Mouse (Mus musculus) MEL (cell line): Measurements from ENCODE around the gene Tmem109. TPM values are rescaled to one million over a fixed set of nuclear protein-coding genes. Genes with fewer than 3 reads are reported as not detected.

Experiments used
- DNase-seq: peaks from one replicate; pipeline ENCODE4 v3.0.0; 2011; ENCODE audit warnings: low read depth, low spot score
- H3K27ac ChIP-seq: 2 replicates; pipeline ENCODE4 v1.5.1; 2012; ENCODE audit warnings: low read depth, mild to moderate bottlenecking, control low read depth, low read length, moderate library complexity; ENCODE audit not compliant: control insufficient read depth
- H3K27me3 ChIP-seq, 2 experiments: fragments of 150-350 bp in 1 of 2; sonication (generic) in 1 of 2; 2 replicates each; pipeline ENCODE4 v1.6.1; 2012; ENCODE audit warnings: low read length in 2 of 2, mild to moderate bottlenecking in 2 of 2, improper control_type of control experiment in 1 of 2, moderate library complexity in 1 of 2; ENCODE audit not compliant: insufficient read depth in 2 of 2, control insufficient read depth in 1 of 2
- H3K36me3 ChIP-seq, 2 experiments: 2 replicates each; pipeline ENCODE4 v1.6.1; 2012 to 2014; ENCODE audit warnings: low read length in 2 of 2, improper control_type of control experiment in 1 of 2, inconsistent platforms in 1 of 2, mild to moderate bottlenecking in 1 of 2; ENCODE audit not compliant: insufficient read depth in 2 of 2, control insufficient read depth in 1 of 2
- H3K4me1 ChIP-seq, 2 experiments: fragments of 150-350 bp in 1 of 2; sonication (generic) in 1 of 2; 2 replicates each; pipeline ENCODE4 v1.6.1; 2012; ENCODE audit warnings: low read length in 2 of 2, improper control_type of control experiment in 1 of 2, mild to moderate bottlenecking in 1 of 2; ENCODE audit not compliant: insufficient read depth in 2 of 2, control insufficient read depth in 1 of 2
- H3K4me3 ChIP-seq, 2 experiments: fragments of 150-350 bp in 1 of 2; sonication (generic) in 1 of 2; 2 replicates each; pipeline ENCODE4 v1.5.1; 2012; ENCODE audit warnings: low read depth in 2 of 2, low read length in 2 of 2, mild to moderate bottlenecking in 2 of 2, moderate library complexity in 2 of 2, control low read depth in 1 of 2, improper control_type of control experiment in 1 of 2; ENCODE audit not compliant: control insufficient read depth in 1 of 2, insufficient read depth in 1 of 2
- H3K79me2 ChIP-seq: 2 replicates; pipeline ENCODE4 v1.6.1; 2012; ENCODE audit warnings: mild to moderate bottlenecking, low read length, moderate library complexity; ENCODE audit not compliant: control insufficient read depth, poor library complexity, insufficient read depth
- H3K9ac ChIP-seq: 2 replicates; pipeline ENCODE4 v1.6.1; 2012; ENCODE audit warnings: low read depth, mild to moderate bottlenecking, control low read depth, low read length, moderate library complexity; ENCODE audit not compliant: control insufficient read depth, poor library complexity, severe bottlenecking
- H3K9me3 ChIP-seq: fragments of 150-350 bp; sonication (generic); replicated peaks from 2 replicates; pipeline ENCODE4 v1.6.1; 2012; ENCODE audit warnings: mild to moderate bottlenecking, low read length, improper control_type of control experiment, moderate library complexity; ENCODE audit not compliant: insufficient read depth
- BHLHE40 ChIP-seq: IDR thresholded peaks from 2 replicates; pipeline ENCODE4 v1.6.1; 2012; ENCODE audit warnings: low read depth, mild to moderate bottlenecking, inconsistent platforms, low read length, improper control_type of control experiment, borderline replicate concordance
- CHD2 ChIP-seq: IDR thresholded peaks from 2 replicates; pipeline ENCODE4 v1.6.1; 2011; ENCODE audit warnings: low read length, improper control_type of control experiment
- CTCF ChIP-seq, 3 experiments: IDR thresholded peaks in 2 of 3; conservative IDR thresholded peaks in 1 of 3; 2 replicates each; pipeline ENCODE4 v1.5.1; 2011 to 2012; ENCODE audit warnings: low read length in 3 of 3, low read depth in 2 of 3, mild to moderate bottlenecking in 2 of 3, improper control_type of control experiment in 1 of 3, inconsistent platforms in 1 of 3, mixed read lengths in 1 of 3, moderate library complexity in 1 of 3; ENCODE audit not compliant: control insufficient read depth in 1 of 3, insufficient read depth in 1 of 3, poor library complexity in 1 of 3, severe bottlenecking in 1 of 3
- E2F4 ChIP-seq: IDR thresholded peaks from 2 replicates; pipeline ENCODE4 v1.6.1; 2011; ENCODE audit warnings: low read depth, low read length, improper control_type of control experiment, borderline replicate concordance
- ELF1 ChIP-seq: IDR thresholded peaks from 2 replicates; pipeline ENCODE4 v1.6.1; 2014; ENCODE audit warnings: low read depth, mild to moderate bottlenecking, inconsistent platforms, low read length, improper control_type of control experiment, moderate library complexity
- ETS1 ChIP-seq: IDR thresholded peaks from 2 replicates; pipeline ENCODE4 v1.6.1; 2012; ENCODE audit warnings: low read depth, mild to moderate bottlenecking, inconsistent platforms, low read length, improper control_type of control experiment, moderate library complexity
- GATA1 ChIP-seq: IDR thresholded peaks from 2 replicates; pipeline ENCODE4 v1.6.1; 2011; ENCODE audit warnings: low read depth, low read length, improper control_type of control experiment
- HCFC1 ChIP-seq: IDR thresholded peaks from 2 replicates; pipeline ENCODE4 v1.6.1; 2012; ENCODE audit warnings: low read depth, mild to moderate bottlenecking, inconsistent platforms, low read length, improper control_type of control experiment, moderate library complexity
- JUND ChIP-seq: IDR thresholded peaks from 2 replicates; pipeline ENCODE4 v1.6.1; 2011; ENCODE audit warnings: low read depth, mild to moderate bottlenecking, improper control_type of control experiment, low read length
- MAFK ChIP-seq: IDR thresholded peaks from 2 replicates; pipeline ENCODE4 v1.6.1; 2011; ENCODE audit warnings: low read depth, mild to moderate bottlenecking, low read length, improper control_type of control experiment, borderline replicate concordance
- MAX ChIP-seq: IDR thresholded peaks from 2 replicates; pipeline ENCODE4 v1.6.1; 2011; ENCODE audit warnings: low read length, improper control_type of control experiment
- MAZ ChIP-seq: IDR thresholded peaks from 2 replicates; pipeline ENCODE4 v1.6.1; 2012; ENCODE audit warnings: low read depth, mild to moderate bottlenecking, inconsistent platforms, low read length, improper control_type of control experiment
- MXI1 ChIP-seq: IDR thresholded peaks from 2 replicates; pipeline ENCODE4 v1.6.1; 2011; ENCODE audit warnings: mild to moderate bottlenecking, low read depth, low read length, improper control_type of control experiment
- MYC ChIP-seq: IDR thresholded peaks from 2 replicates; pipeline ENCODE4 v1.6.1; 2011; ENCODE audit warnings: low read depth, mild to moderate bottlenecking, low read length, improper control_type of control experiment, moderate library complexity
- NELFE ChIP-seq: IDR thresholded peaks from 2 replicates; pipeline ENCODE4 v1.6.1; 2011; ENCODE audit warnings: low read depth, low read length, improper control_type of control experiment
- NRF1 ChIP-seq: IDR thresholded peaks from 2 replicates; pipeline ENCODE4 v1.6.1; 2014; ENCODE audit warnings: low read depth, mild to moderate bottlenecking, inconsistent platforms, low read length, improper control_type of control experiment, moderate library complexity; ENCODE audit not compliant: poor library complexity, insufficient read depth, severe bottlenecking
- POLR2A ChIP-seq, 2 experiments: IDR thresholded peaks; 2 replicates each; pipeline ENCODE4 v1.6.1; 2011 to 2012; ENCODE audit warnings: low read length in 2 of 2, mild to moderate bottlenecking in 2 of 2, control low read depth in 1 of 2, improper control_type of control experiment in 1 of 2, low read depth in 1 of 2, moderate library complexity in 1 of 2; ENCODE audit not compliant: control insufficient read depth in 1 of 2, insufficient read depth in 1 of 2, poor library complexity in 1 of 2
- POLR2AphosphoS2 ChIP-seq: IDR thresholded peaks from 2 replicates; pipeline ENCODE4 v1.6.1; 2011; ENCODE audit warnings: low read length, improper control_type of control experiment
- POLR2AphosphoS5 ChIP-seq: IDR thresholded peaks from 2 replicates; pipeline ENCODE4 v1.6.1; 2012; ENCODE audit warnings: low read depth, borderline replicate concordance, mild to moderate bottlenecking, inconsistent platforms, low read length, moderate library complexity, mixed read lengths
- RAD21 ChIP-seq: IDR thresholded peaks from 2 replicates; pipeline ENCODE4 v1.6.1; 2011; ENCODE audit warnings: mild to moderate bottlenecking, low read depth, low read length, improper control_type of control experiment
- RCOR1 ChIP-seq: IDR thresholded peaks from 2 replicates; pipeline ENCODE4 v1.6.1; 2012; ENCODE audit warnings: low read depth, mild to moderate bottlenecking, inconsistent platforms, low read length, improper control_type of control experiment
- SIN3A ChIP-seq: IDR thresholded peaks from 2 replicates; pipeline ENCODE4 v1.6.1; 2012; ENCODE audit warnings: low read length, improper control_type of control experiment, inconsistent platforms
- SMC3 ChIP-seq: IDR thresholded peaks from 2 replicates; pipeline ENCODE4 v1.6.1; 2011; ENCODE audit warnings: low read depth, low read length, improper control_type of control experiment
- TBP ChIP-seq: IDR thresholded peaks from 2 replicates; pipeline ENCODE4 v1.8.0; 2011; ENCODE audit warnings: low read depth, low read length, improper control_type of control experiment
- TCF12 ChIP-seq: IDR thresholded peaks from 2 replicates; pipeline ENCODE4 v1.6.1; 2014; ENCODE audit warnings: low read depth, mild to moderate bottlenecking, inconsistent platforms, low read length, improper control_type of control experiment, moderate library complexity
- USF1 ChIP-seq: IDR thresholded peaks from 2 replicates; pipeline ENCODE4 v1.6.1; 2014; ENCODE audit warnings: low read depth, mild to moderate bottlenecking, inconsistent platforms, low read length, improper control_type of control experiment, moderate library complexity
- ZKSCAN1 ChIP-seq: IDR thresholded peaks from 2 replicates; pipeline ENCODE4 v1.6.1; 2012; ENCODE audit warnings: low read depth, mild to moderate bottlenecking, inconsistent platforms, low read length, improper control_type of control experiment, moderate library complexity
- ZNF384 ChIP-seq: IDR thresholded peaks from 2 replicates; pipeline ENCODE4 v1.6.1; 2012; ENCODE audit warnings: low read depth, mild to moderate bottlenecking, inconsistent platforms, low read length, improper control_type of control experiment
- polyA plus RNA-seq, 2 experiments: library from polyadenylated mRNA; stranded (reverse) in 1 of 2; unstranded in 1 of 2; fragments of >175 nt in 1 of 2; fragments of >200 nt in 1 of 2; gene quantifications; 2 replicates each; pipeline versions ENCODE4 v1.2.1 to v1.2.4; 2012; ENCODE audit warnings: low replicate concordance in 2 of 2, low read depth in 1 of 2; ENCODE audit not compliant: insufficient read length in 2 of 2, insufficient read depth in 1 of 2, missing spikeins in 1 of 2
- total RNA-seq: library from RNA; depleted of rRNA; stranded (reverse); fragments of 300-350 nt; gene quantifications from 2 replicates; pipeline ENCODE4 v1.2.3, GENCODE M21; 2012; rRNA removed

Tmem109 gene
- total RNA-seq (20.6 and 30.4 TPM in 2 replicates), polyA plus RNA-seq (10 to 100 TPM in 1 of 2 experiments, not detected in 1; 42.4 TPM)

- TF ChIP-seq SMC3 (no peak), CTCF (IDR thresholded peaks at IDR 0.05 in 2 of 3, conservative IDR thresholded peaks at IDR 0.05 in 1 of 3; ENCODE audit: control insufficient read depth in 1 of 3, insufficient read depth in 1 of 3, low read depth in 2 of 3, low read length in 3 of 3, poor library complexity in 1 of 3, severe bottlenecking in 1 of 3) (peak in 2 of 3 experiments; percentile 34 to 36; a peak in 5 of 6 replicates), JUND (no peak), RAD21 (no peak), POLR2AphosphoS5 (no peak), RCOR1 (no peak), MAFK (no peak), MYC (peak; percentile 64), MAZ (no peak), ZNF384 (no peak), HCFC1 (peak; percentile 65; the same call in 1 of the 2 replicates), E2F4 (peak; percentile 75; the same call in 1 of the 2 replicates), USF1 (peak; percentile 32; the same call in 1 of the 2 replicates), POLR2A (IDR thresholded peaks at IDR 0.05; ENCODE audit: control insufficient read depth in 1 of 2, insufficient read depth in 1 of 2, low read depth in 1 of 2, low read length in 2 of 2, poor library complexity in 1 of 2) (peak; percentile 58 to 76), POLR2AphosphoS2 (peak; percentile 40; the same call in 1 of the 2 replicates), ETS1 (peak; percentile 17; the same call in 1 of the 2 replicates), MXI1 (peak; percentile 88), ELF1 (peak; percentile 49; the same call in 1 of the 2 replicates), TBP (peak; percentile 76), CHD2 (no peak), TCF12 (peak; percentile 30; the same call in 1 of the 2 replicates), BHLHE40 (no peak), ZKSCAN1 (no peak), NRF1 (peak; percentile 95), MAX (peak; percentile 94), NELFE (peak; percentile 88), SIN3A (peak; percentile 59), GATA1 (no peak)
- Histone ChIP-seq H3K79me2 (peaks cover 5% of the 10 kb centered on the region), H3K36me3 (peaks cover 0 to 9% of the 10 kb centered on the region in 2 experiments; a peak in 2 of 4 replicates), H3K27ac (peak within 1 kb of the TSS; percentile 62), H3K4me3 (peak within 1 kb of the TSS; percentile 58 to 64), H3K9ac (peak within 1 kb of the TSS; percentile 80), H3K27me3 (no peaks in the 10 kb centered on the region), H3K4me1 (peaks cover 0 to 13% of the 10 kb centered on the region in 2 experiments; a peak in 2 of 4 replicates), H3K9me3 (no peaks in the 10 kb centered on the region)
- DNase-seq, result peak; percentile 96
Measured at GRCm38 (mm10) chr19:10881426-10882154, at the start of gene Tmem109. Gene Tmem109, minus strand, starts transcription at chr19:10882001.
